Comparison of ENCODE assay signal across 19 mouse cellular contexts in genomic region chr16:4407536-4407935, GRCm38 (mm10).
"Had no signal": no experiment of that assay in that cellular context is flagged by ENCODE, and none has a peak within 500 bp of the region (broad histone marks: within the 10 kb centered on the region; RNA-seq: fewer than 3 reads in every experiment).

No protein-coding gene starts in this region.

- H3K4me2 ChIP-seq: liver, embryonic 15.5 days; lung, embryonic 14.5 days; midbrain, embryonic 13.5 days; neural tube, embryonic 13.5 days; neural tube, embryonic 15.5 days had no signal

- H3K27me3 ChIP-seq: liver, embryonic 15.5 days; midbrain, embryonic 13.5 days; neural tube, embryonic 13.5 days; neural tube, embryonic 15.5 days had no signal

- H3K4me3 ChIP-seq: liver, embryonic 15.5 days; midbrain, embryonic 10.5 days; midbrain, embryonic 13.5 days; myocyte; neural tube, embryonic 13.5 days; neural tube, embryonic 15.5 days had no signal

- H3K9ac ChIP-seq: liver, embryonic 15.5 days; lung, embryonic 14.5 days; midbrain, embryonic 13.5 days; neural tube, embryonic 13.5 days; neural tube, embryonic 15.5 days had no signal

- H3K4me1 ChIP-seq: midbrain, embryonic 10.5 days; midbrain, embryonic 13.5 days had no signal

- H3K36me3 ChIP-seq: liver, embryonic 15.5 days; midbrain, embryonic 10.5 days; midbrain, embryonic 13.5 days; neural tube, embryonic 13.5 days; neural tube, embryonic 15.5 days had no signal

- DNase-seq: lung, adult 18-20 months; lung, embryonic 14.5 days; lung, postnatal 10 days; lung, postnatal 4 days; retina, postnatal 1 day; right cerebral cortex, adult 18-20 months; right cerebral cortex, postnatal 25 days; right cerebral cortex, postnatal 4 days; spleen, adult 18-20 months; thymus, adult 18-20 months; thymus, postnatal 14 days; thymus, postnatal 36 days had no signal

- H3K9me3 ChIP-seq: liver, embryonic 15.5 days; midbrain, embryonic 10.5 days; midbrain, embryonic 13.5 days; neural tube, embryonic 13.5 days; neural tube, embryonic 15.5 days had no signal

- ATAC-seq: midbrain, embryonic 13.5 days; midbrain, embryonic 16.5 days had no signal

- H3K27ac ChIP-seq: liver, embryonic 15.5 days; midbrain, embryonic 10.5 days; midbrain, embryonic 13.5 days; neural tube, embryonic 13.5 days; neural tube, embryonic 15.5 days had no signal
